Mouse (Mus musculus) fibroblast of lung, adult 2 months (primary cell): ENCODE results near the gene Nckap5.

Source experiments
- DNase-seq: peaks from one replicate; pipeline ENCODE4 v3.0.0-alpha.2; 2011; ENCODE audit warnings: low read depth

The Nckap5 gene

DNA sequence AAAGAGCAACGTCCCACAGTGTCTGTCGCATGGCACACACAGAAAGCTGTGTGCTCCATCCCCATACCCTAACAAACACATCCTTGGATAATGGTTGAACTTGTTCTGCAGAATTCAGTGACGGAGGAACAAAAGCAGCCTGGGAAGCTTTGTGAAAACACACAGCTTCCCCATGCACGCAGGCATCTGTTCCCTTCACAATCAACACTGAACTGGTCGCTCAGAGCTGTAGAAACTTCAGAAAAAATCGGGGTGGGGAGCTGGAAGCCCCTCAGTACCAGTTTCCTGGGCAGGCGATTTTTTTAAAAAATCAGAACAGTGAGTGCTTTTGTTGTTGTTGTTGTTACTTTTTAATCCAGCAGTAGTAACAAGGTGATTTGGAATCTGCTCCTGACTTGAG lies 960.5 kb downstream of the Nckap5 start:
- DNase-seq = no peak
